11 mouse cellular contexts compared by ENCODE assay signal in the genomic region with DNA sequence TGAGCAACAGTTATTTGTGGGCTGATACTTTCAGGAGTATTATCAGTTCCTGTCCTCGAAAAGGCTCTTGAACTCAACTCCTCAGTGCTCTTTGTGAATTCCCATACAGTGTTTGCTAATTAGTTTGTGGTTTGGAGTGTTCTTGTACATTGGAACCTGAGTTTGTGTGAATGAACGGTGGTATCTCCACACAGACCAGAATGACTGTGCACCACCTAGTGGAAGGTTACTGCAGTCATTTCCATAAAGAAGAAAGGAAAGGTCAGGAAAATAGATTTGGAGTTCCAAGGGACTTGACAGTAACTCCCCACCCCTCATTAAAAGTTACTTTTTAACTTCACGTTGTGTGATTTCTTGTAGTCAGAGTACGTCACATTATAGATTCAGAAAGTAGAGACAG.
DNase-seq lines count a peak whose midpoint lies in the region; ATAC-seq and TF ChIP-seq lines count a peak whose summit lies in the region.
"Had no signal": no experiment of that assay in that cellular context is flagged by ENCODE, and none has a peak within 500 bp of the region (broad histone marks: within the 10 kb centered on the region; RNA-seq: fewer than 3 reads in every experiment).

No protein-coding gene starts in this region.

- no peaks in the 10 kb centered on the region for H3K79me3 ChIP-seq in C2C12 (ENCODE audit: low read depth)

- ATAC-seq in cerebellum, adult (ENCODE audit: insufficient number of reproducible peaks, low FRiP score, low TSS enrichment) = no peak
- ATAC-seq in megakaryocyte progenitor cell, adult 5-6 weeks (replicated peaks; ENCODE audit: poor library complexity) = no peak; the same call in 1 of the 2 replicates

- no peak overlapping the region for H3ac ChIP-seq in C2C12 (ENCODE audit: control insufficient read depth, insufficient read length, low read depth)

- H3K4me1 ChIP-seq in hindbrain, embryonic 10.5 days (replicated peaks) = no peaks in the 10 kb centered on the region
- H3K4me1 ChIP-seq: embryonic facial prominence, embryonic 13.5 days; lung, embryonic 15.5 days had no signal

- H3K79me2 ChIP-seq in C2C12 (ENCODE audit: control insufficient read depth, insufficient read depth) = no peaks in the 10 kb centered on the region

- no peaks in the 10 kb centered on the region for H3K9me3 ChIP-seq in hindbrain, embryonic 10.5 days
- H3K9me3 ChIP-seq: embryonic facial prominence, embryonic 13.5 days; lung, embryonic 15.5 days had no signal

- peak; percentile 9 for TF ChIP-seq CTCF in C2C12 (IDR thresholded peaks at IDR 0.05; ENCODE audit: control insufficient read depth, insufficient read depth, insufficient read length)

- H3K4me3 ChIP-seq in C2C12 (ENCODE audit: insufficient read depth, poor library complexity, severe bottlenecking) = no peak overlapping the region
- no peak overlapping the region for H3K4me3 ChIP-seq in hindbrain, embryonic 10.5 days
- H3K4me3 ChIP-seq: embryonic facial prominence, embryonic 13.5 days; lung, embryonic 15.5 days had no signal

- WGBS in hindbrain, embryonic 10.5 days = 80% methylated on average over 4 of the region's 4 CpGs

- no peaks in the 10 kb centered on the region for H3K36me3 ChIP-seq in C2C12 (ENCODE audit: control insufficient read depth, insufficient read depth)
- H3K36me3 ChIP-seq in hindbrain, embryonic 10.5 days = no peaks in the 10 kb centered on the region
- H3K36me3 ChIP-seq: embryonic facial prominence, embryonic 13.5 days; lung, embryonic 15.5 days had no signal

- no peaks in the 10 kb centered on the region for H3K27me3 ChIP-seq in C2C12 (ENCODE audit: control insufficient read depth, insufficient read depth, insufficient read length)
- H3K27me3 ChIP-seq in hindbrain, embryonic 10.5 days (ENCODE audit: insufficient read depth, poor library complexity, severe bottlenecking) = no peaks in the 10 kb centered on the region
- H3K27me3 ChIP-seq: embryonic facial prominence, embryonic 13.5 days; lung, embryonic 15.5 days had no signal

- H3K27ac ChIP-seq in hindbrain, embryonic 10.5 days = no peak overlapping the region
- H3K27ac ChIP-seq: embryonic facial prominence, embryonic 13.5 days; lung, embryonic 15.5 days had no signal

- DNase-seq in cerebellum, adult 8-10 months = peak; percentile 3
- DNase-seq in left cerebral cortex, adult 11 months (ENCODE audit: low spot score) = peak; percentile 6
- DNase-seq in left cerebral cortex, adult 8-10 months (ENCODE audit: low spot score in 2 of 2) = no peak
- peak; percentile 22 for DNase-seq in embryo, embryonic 10.5 days (ENCODE audit: low spot score)
- DNase-seq in hindbrain, embryonic 10.5 days (ENCODE audit: low spot score) = no peak
- DNase-seq: right cerebral cortex, postnatal 4 days had no signal

TF ChIP-seq in C2C12, 6 proteins besides CTCF, POLR2A, EP300 and RAD21:
- no peak for TF ChIP-seq MYOD1 (IDR thresholded peaks at IDR 0.05; ENCODE audit: control insufficient read depth, insufficient read length, low read depth)

Comparison
In these comparisons a context has a peak if more than half of its experiments do, and no peak if none do; other contexts are left out.
1. DNase-seq: peak in cerebellum, adult 8-10 months (single experiment), left cerebral cortex, adult 11 months (single experiment) and embryo, embryonic 10.5 days (single experiment); none in left cerebral cortex, adult 8-10 months (0 of 2) and hindbrain, embryonic 10.5 days (single experiment).